Mouse (Mus musculus): ENCODE measurements around the gene Gramd4. TPM values are rescaled to one million over a fixed set of nuclear protein-coding genes. Genes with fewer than 3 reads are reported as not detected.

Gramd4 gene
- polyA plus RNA-seq, 1 experiment from 2014 or later = 25.4 TPM

DNA sequence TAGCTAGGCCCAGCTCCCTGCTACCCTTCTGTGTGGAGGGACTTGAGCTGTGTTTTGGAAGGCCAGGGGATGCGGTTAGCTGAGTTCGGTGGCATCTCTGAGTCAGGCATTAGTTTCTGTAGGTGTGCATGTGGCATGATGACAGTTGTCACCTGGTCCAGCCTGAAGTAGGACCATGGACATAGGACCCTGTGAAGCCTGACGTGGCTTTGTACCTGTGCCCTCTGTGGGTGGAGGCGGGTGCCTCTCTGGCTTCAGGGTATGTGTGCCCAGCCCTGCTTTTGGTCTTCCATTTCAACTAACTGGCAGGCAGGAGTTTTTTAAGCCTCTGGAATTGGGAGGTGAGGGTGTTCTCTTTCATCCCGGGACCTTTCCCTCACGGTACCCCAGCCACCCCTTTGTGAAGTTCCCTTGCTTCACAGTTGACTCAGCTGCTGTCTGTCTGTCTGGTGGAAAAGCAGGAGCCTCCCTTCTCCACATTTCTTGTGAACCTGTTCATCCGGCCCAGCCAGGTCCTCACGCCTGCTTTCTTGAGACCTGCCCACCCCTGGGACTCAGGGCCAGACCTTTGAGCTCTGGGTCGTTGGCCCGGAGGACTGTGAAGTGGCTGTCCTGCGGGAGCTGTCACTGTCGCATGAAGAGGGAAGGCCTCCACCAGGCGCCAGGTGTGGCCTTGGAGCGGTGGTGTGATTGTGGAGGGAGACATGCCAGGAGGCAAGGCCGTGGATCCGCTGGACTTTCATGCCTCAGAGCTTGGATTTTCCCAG, 16.9 kb downstream of the Gramd4 start:
- H3K4me1 ChIP-seq = peaks cover 37% of the 10 kb centered on the region
- WGBS = 90% methylated on average over 16 of the region's 16 CpGs
- H3K4me3 ChIP-seq (replicated peaks) = no peak overlapping the region
- no peak for ATAC-seq (ENCODE audit: low FRiP score)
- H3K4me2 ChIP-seq = no peak overlapping the region
- no peak overlapping the region for H3K27ac ChIP-seq (replicated peaks)
- no peaks in the 10 kb centered on the region for H3K27me3 ChIP-seq (replicated peaks)
- no peaks in the 10 kb centered on the region for H3K36me3 ChIP-seq
- H3K9ac ChIP-seq (replicated peaks) = no peak overlapping the region
- no peaks in the 10 kb centered on the region for H3K9me3 ChIP-seq (replicated peaks)

DNA sequence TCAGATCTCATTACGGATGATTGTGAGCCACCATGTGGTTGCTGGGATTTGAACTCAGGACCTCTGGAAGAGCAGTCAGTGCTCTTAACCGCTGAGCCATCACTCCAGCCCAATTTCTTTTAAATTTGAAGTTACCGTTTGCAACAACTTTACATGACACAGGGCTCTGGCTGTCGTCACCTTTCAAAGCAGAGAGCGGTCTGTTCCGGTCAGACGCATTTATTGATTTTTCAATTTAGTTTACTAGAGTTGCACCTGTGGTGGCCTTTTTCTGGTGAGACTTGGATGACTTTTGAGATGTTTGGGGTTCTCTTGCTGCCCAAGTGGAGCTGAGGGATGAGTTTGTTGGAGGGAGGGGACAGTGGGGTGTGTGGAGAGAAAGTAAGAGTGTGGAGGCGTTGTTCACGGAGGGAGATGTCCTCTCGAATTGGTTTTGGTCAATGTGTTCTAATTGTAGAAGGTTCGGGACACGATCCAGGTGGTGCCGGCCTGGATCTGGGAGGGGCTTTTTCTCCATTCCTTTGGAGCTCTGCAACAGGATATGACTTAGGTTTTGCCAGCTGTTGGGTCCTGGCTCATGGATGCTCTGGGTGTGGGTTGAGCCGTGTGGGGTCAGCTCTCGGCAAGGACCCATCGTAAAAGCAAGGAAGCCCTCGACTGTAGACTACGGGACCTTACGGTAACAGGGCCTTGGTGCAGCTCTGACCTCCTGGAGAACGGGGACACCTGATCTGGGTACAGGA, 18.0 kb downstream of the Gramd4 start:
- ATAC-seq (ENCODE audit: low FRiP score) = no peak
- no peaks in the 10 kb centered on the region for H3K27me3 ChIP-seq (replicated peaks)
- no peak overlapping the region for H3K4me2 ChIP-seq
- H3K4me1 ChIP-seq = peaks cover 27% of the 10 kb centered on the region
- no peaks in the 10 kb centered on the region for H3K9me3 ChIP-seq (replicated peaks)
- no peak overlapping the region for H3K4me3 ChIP-seq (replicated peaks)
- H3K27ac ChIP-seq (replicated peaks) = no peak overlapping the region
- H3K9ac ChIP-seq (replicated peaks) = no peak overlapping the region
- H3K36me3 ChIP-seq = no peaks in the 10 kb centered on the region
- WGBS = 91% methylated on average over 20 of the region's 20 CpGs

DNA sequence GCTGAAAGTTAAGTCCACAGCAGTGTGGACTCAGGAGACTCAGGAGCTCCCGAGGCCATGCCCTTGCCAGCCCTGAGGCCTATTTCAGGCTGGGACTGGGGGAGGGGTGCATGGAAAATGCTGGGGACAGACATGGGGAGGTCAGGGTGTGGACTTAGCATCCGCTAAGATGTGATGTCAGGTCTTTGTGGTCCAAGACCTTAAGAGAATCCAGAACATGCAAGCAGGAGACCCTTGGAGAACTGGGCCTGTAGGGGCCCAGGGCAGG, 18.5 kb downstream of the Gramd4 start:
- 84% methylated on average over 2 of the region's 2 CpGs for WGBS
- no peak for ATAC-seq (ENCODE audit: low FRiP score)

DNA sequence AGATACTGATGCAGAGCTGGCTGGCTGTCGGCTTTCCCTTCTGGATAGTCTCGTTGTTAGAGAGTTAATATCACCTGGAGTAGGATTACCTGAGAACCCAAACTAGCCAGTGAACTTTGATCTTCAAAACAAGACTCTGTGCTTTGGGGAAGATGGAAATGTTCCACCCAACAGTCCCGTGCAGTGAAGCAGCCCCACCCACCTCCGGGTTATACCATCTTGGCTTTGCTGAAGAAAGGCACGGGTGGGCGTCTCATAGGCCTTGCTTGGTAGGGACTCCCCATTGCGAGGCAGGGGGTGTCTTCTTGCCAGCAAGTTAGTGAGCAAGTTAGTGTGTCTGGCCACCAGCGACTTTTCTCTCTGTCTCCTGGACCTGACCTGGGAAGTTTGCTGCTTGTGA, 18.9 kb downstream of the Gramd4 start:
- Histone ChIP-seq H3K9me3 (replicated peaks) (no peaks in the 10 kb centered on the region), H3K9ac (replicated peaks) (no peak overlapping the region), H3K36me3 (no peaks in the 10 kb centered on the region), H3K4me2 (no peak overlapping the region), H3K27me3 (replicated peaks) (no peaks in the 10 kb centered on the region), H3K4me1 (peaks cover 27% of the 10 kb centered on the region), H3K27ac (replicated peaks) (no peak overlapping the region), H3K4me3 (replicated peaks) (no peak overlapping the region)
- 88% methylated on average over 8 of the region's 8 CpGs for WGBS
- no peak for ATAC-seq (ENCODE audit: low FRiP score)

More for the DNA sequence above, 18.5 kb downstream of the Gramd4 start:
- H3K9ac ChIP-seq (replicated peaks) = no peak overlapping the region
- H3K27me3 ChIP-seq (replicated peaks) = no peaks in the 10 kb centered on the region
- no peak overlapping the region for H3K4me2 ChIP-seq
- H3K4me3 ChIP-seq (replicated peaks) = no peak overlapping the region
- H3K4me1 ChIP-seq = peaks cover 27% of the 10 kb centered on the region
- no peak overlapping the region for H3K27ac ChIP-seq (replicated peaks)
- H3K36me3 ChIP-seq = no peaks in the 10 kb centered on the region
- no peaks in the 10 kb centered on the region for H3K9me3 ChIP-seq (replicated peaks)

DNA sequence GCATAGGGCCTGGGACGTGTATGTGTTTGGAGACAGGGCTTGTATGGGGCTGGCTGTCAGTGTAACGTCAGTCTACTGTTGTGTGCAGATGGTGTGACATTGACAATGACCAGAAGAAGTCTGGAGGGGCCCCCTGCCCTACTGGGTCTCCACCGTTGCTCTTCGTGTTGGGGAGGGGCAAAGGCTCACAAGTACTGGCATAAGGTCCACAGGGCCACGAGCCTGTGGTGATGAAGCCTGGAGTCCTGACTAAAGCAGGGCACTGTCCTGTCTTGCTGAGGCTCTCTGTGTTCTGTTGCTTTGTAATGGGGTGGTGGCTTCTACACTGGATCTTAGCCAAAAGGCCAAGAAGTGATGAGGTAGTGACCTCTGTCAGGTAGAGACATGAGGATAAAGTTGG, 20.4 kb downstream of the Gramd4 start:
- ATAC-seq (ENCODE audit: low FRiP score) = no peak
- Histone ChIP-seq H3K4me1 (peaks cover 42% of the 10 kb centered on the region), H3K36me3 (no peaks in the 10 kb centered on the region), H3K4me3 (replicated peaks) (no peak overlapping the region), H3K9ac (replicated peaks) (no peak overlapping the region), H3K9me3 (replicated peaks) (no peaks in the 10 kb centered on the region), H3K27me3 (replicated peaks) (no peaks in the 10 kb centered on the region), H3K27ac (replicated peaks) (no peak overlapping the region), H3K4me2 (no peak overlapping the region)
- 86% methylated on average over 5 of the region's 5 CpGs for WGBS

DNA sequence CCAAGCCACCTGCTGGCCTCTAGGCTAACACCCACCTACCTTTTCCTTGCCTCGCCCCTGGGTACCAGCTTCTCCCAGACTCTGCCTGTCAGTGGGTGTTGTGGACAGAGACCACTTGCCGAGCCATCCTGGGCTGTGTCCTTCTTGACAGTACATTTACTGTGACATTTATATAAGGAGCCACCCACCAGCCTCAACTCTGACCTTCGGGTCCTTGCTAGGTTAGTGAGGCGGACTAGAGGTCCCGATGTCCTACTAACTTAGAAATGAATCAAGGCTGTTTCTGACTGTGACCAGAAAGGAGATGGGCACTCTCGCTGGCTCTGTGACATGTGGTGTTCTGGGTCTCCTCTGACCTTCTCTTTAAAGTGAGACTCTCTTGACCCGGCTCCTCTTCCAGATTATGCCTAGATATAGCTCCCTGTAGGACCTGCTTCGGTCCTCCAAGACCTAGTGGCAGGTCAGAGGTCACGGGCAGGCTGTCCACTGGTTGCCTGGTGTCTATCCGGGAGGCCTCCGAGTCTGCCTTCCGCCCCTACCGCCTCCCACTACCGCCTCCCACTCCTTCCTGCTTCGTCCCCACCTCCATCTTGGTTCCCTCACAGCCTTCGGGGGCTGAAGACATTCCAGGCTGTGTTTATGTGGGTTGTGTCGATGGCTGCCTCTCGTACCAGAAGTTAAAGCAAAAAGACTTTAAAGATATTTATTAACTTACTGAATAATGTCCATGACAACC, 21.2 kb downstream of the Gramd4 start:
- WGBS = 76% methylated on average over 18 of the region's 18 CpGs
- no peaks in the 10 kb centered on the region for H3K27me3 ChIP-seq (replicated peaks)
- no peaks in the 10 kb centered on the region for H3K36me3 ChIP-seq
- no peak overlapping the region for H3K4me3 ChIP-seq (replicated peaks)
- H3K9me3 ChIP-seq (replicated peaks) = no peaks in the 10 kb centered on the region
- ATAC-seq (ENCODE audit: low FRiP score) = no peak
- peaks cover 49% of the 10 kb centered on the region for H3K4me1 ChIP-seq
- H3K4me2 ChIP-seq = no peak overlapping the region
- no peak overlapping the region for H3K9ac ChIP-seq (replicated peaks)
- H3K27ac ChIP-seq (replicated peaks) = no peak overlapping the region

DNA sequence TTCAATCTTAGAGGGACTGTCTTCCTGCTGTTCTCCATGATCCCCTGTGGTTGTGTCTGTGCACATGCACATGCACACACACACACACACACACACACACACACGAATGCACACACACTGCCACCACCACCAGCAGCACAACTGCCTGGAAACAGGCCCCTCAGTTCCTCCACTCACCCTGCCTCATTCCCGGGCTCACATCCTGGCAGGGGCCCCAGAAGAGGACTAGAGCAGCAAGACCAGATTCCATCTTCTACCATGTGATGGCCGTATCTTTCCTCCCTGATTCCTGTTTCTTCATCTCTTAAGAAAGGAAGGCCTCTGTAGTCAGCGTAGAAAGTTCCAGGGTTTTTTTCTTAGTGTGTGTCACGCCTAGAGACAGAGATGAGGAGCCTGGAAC, 22.0 kb downstream of the Gramd4 start:
- Histone ChIP-seq H3K4me2 (no peak overlapping the region), H3K36me3 (no peaks in the 10 kb centered on the region)
- 85% methylated on average over 5 of the region's 5 CpGs for WGBS

DNA sequence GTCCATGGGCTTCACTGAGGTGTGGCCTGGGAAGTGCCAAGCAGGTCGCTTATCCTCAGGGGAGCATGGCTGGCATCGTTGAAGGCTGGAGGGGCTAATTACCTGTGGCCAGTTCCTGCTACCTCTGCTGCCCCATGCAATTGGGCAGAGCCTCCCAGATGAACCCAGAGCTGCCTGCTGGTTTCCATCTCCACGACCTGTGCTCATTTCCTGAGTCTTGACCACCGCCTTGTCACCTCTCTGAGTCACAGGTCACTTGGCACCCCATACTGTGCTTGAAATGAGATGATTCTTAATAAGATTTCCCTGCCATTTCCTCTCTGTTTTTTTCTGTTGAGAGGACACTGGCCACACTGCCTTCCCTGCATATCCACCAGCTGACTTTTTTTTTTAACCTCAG, 22.4 kb downstream of the Gramd4 start:
- Histone ChIP-seq H3K36me3 (no peaks in the 10 kb centered on the region), H3K9me3 (replicated peaks) (no peaks in the 10 kb centered on the region), H3K9ac (replicated peaks) (no peak overlapping the region), H3K4me1 (peaks cover 62% of the 10 kb centered on the region), H3K4me3 (replicated peaks) (no peak overlapping the region), H3K27ac (replicated peaks) (no peak overlapping the region), H3K27me3 (replicated peaks) (no peaks in the 10 kb centered on the region), H3K4me2 (no peak overlapping the region)
- ATAC-seq (ENCODE audit: low FRiP score) = no peak
- WGBS = 80% methylated on average over 4 of the region's 4 CpGs

More for the DNA sequence above, 22.0 kb downstream of the Gramd4 start:
- H3K9me3 ChIP-seq (replicated peaks) = no peaks in the 10 kb centered on the region
- H3K4me3 ChIP-seq (replicated peaks) = no peak overlapping the region
- no peak overlapping the region for H3K9ac ChIP-seq (replicated peaks)
- no peaks in the 10 kb centered on the region for H3K27me3 ChIP-seq (replicated peaks)
- no peak for ATAC-seq (ENCODE audit: low FRiP score)
- H3K27ac ChIP-seq (replicated peaks) = no peak overlapping the region
- peaks cover 57% of the 10 kb centered on the region for H3K4me1 ChIP-seq

DNA sequence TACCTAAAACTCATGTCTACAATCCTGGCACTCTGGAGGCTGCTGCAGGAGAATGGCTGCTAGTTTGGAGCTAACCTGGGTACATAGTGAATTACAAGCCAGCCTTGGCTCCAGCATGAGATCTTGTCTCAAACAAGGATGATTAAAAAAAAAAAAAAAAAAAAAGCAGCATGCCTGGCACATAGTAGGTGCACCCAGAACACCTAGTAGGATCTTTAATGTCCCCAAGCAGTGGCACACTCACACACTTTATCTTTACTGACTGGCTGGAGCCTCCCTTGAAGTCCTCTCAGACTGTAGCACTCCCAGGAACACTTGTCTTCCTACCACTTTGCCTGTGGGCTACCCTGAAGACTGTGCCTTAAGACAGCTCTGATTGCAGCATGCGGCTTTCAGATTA, 22.9 kb downstream of the Gramd4 start:
- Histone ChIP-seq H3K4me3 (replicated peaks) (no peak overlapping the region), H3K9me3 (replicated peaks) (no peaks in the 10 kb centered on the region), H3K4me2 (no peak overlapping the region), H3K36me3 (no peaks in the 10 kb centered on the region), H3K27ac (replicated peaks) (no peak overlapping the region), H3K9ac (replicated peaks) (no peak overlapping the region), H3K4me1 (peaks cover 67% of the 10 kb centered on the region), H3K27me3 (replicated peaks) (no peaks in the 10 kb centered on the region)
- ATAC-seq (ENCODE audit: low FRiP score) = no peak
- WGBS = 89% methylated on average over 1 of the region's 1 CpGs

DNA sequence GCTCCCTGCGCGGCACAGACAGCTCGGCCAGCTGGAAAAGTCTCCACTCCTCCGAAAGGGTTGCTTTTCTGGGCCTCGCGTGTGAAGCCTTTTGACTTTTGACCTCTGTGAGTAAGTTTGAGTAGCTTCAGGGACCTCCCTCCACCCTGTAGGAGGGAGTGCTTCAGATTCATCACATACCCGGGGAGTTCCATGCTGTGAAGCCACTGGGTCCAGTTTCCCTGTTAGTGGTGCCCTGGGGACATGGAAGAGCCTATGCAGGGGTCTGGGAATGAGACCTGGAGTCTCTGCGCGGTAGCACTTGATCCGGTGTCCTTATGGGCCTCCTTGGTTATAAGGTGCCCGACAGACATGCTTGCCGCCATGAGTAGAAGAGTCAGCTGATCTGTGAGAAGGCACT, 24.2 kb downstream of the Gramd4 start:
- no peak overlapping the region for H3K4me2 ChIP-seq
- H3K36me3 ChIP-seq = no peaks in the 10 kb centered on the region
- WGBS = 55% methylated on average over 12 of the region's 12 CpGs
- H3K4me3 ChIP-seq (replicated peaks) = no peak overlapping the region
- ATAC-seq (ENCODE audit: low FRiP score) = no peak
- no peaks in the 10 kb centered on the region for H3K9me3 ChIP-seq (replicated peaks)
- no peak overlapping the region for H3K27ac ChIP-seq (replicated peaks)
- H3K4me1 ChIP-seq = peaks cover 76% of the 10 kb centered on the region
- no peaks in the 10 kb centered on the region for H3K27me3 ChIP-seq (replicated peaks)
- H3K9ac ChIP-seq (replicated peaks) = no peak overlapping the region

DNA sequence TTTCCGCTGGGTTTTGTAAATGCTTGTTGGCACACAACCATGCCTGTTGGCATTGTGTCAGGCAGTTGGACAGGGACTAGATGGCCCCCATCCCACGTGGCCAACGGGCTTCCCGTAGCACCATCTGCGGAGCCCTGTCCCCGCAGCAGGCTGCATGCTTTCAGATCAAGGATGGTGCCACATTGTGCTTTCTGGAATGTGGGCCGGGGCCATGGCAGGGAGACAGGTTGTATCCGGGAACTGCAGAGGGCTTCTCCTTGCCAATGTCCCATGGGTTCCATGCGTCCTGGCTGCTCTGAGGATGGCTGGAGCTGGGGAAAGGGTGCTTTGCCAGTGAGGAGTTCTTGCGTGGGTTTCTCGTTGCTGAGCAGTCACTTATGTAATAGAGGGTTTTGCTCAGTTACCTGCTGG, 25.1 kb downstream of the Gramd4 start:
- no peak overlapping the region for H3K4me2 ChIP-seq
- H3K27ac ChIP-seq (replicated peaks) = no peak overlapping the region
- ATAC-seq (ENCODE audit: low FRiP score) = no peak
- H3K9me3 ChIP-seq (replicated peaks) = no peaks in the 10 kb centered on the region
- no peaks in the 10 kb centered on the region for H3K36me3 ChIP-seq
- no peak overlapping the region for H3K9ac ChIP-seq (replicated peaks)
- no peak overlapping the region for H3K4me3 ChIP-seq (replicated peaks)
- WGBS = 76% methylated on average over 11 of the region's 11 CpGs
- H3K4me1 ChIP-seq = peaks cover 82% of the 10 kb centered on the region
- H3K27me3 ChIP-seq (replicated peaks) = no peaks in the 10 kb centered on the region

DNA sequence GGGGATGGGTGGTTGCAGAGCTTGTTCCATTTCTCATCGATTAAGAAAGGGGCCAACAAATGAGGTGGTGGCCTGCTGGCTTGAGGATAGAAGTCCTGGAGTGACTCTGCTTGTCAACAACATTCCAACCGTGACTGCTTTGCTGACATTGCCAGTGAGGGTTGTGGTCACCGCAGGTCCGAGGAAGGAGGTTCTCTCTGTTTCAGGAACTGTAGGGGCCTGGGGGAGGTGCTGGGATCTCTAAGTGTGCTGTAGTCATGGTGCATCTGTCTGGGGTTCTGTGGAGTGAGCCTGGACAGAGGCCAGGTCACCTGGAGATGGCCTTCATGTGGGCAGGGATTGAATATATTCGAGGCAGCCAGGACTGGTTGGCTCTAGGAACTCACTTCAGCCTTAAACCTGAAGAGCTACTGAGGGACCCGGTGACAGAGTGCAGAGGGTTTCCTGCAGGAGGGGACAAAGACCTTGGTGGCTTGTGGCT, 25.8 kb downstream of the Gramd4 start:
- WGBS = 49% methylated on average over 6 of the region's 6 CpGs
- 0 out of 2 replicates have a peak overlapping the region, but pooled peaks have one; percentile 9 for H3K27ac ChIP-seq (replicated peaks)
- H3K36me3 ChIP-seq = no peaks in the 10 kb centered on the region
- no peaks in the 10 kb centered on the region for H3K27me3 ChIP-seq (replicated peaks)
- no peak overlapping the region for H3K4me3 ChIP-seq (replicated peaks)
- H3K9ac ChIP-seq (replicated peaks) = no peak overlapping the region
- no peaks in the 10 kb centered on the region for H3K9me3 ChIP-seq (replicated peaks)
- H3K4me1 ChIP-seq = peaks cover 88% of the 10 kb centered on the region
- no peak for ATAC-seq (ENCODE audit: low FRiP score)
- no peak overlapping the region for H3K4me2 ChIP-seq
